Mouse (Mus musculus) thymus, adult 2 months (tissue): Measurements from ENCODE around the gene Glo1. TPM values are rescaled to one million over a fixed set of nuclear protein-coding genes. Genes with fewer than 3 reads are reported as not detected.

Experiments
- DNase-seq: peaks from one replicate; pipeline ENCODE4 v3.0.0; 2021
- H3K27ac ChIP-seq: fragments of 200-500 bp; 2 replicates; pipeline ENCODE4 v1.5.1; 2012; ENCODE audit warnings: low read length, control low read depth; ENCODE audit not compliant: control insufficient read depth, insufficient read depth
- H3K27me3 ChIP-seq: fragments of 200-500 bp; 2 replicates; pipeline ENCODE4 v1.6.1; 2012; ENCODE audit warnings: mild to moderate bottlenecking, low read length, moderate library complexity, mixed read lengths; ENCODE audit not compliant: control insufficient read depth, insufficient read depth
- H3K36me3 ChIP-seq: fragments of 200-500 bp; 2 replicates; pipeline ENCODE4 v1.6.1; 2012; ENCODE audit warnings: mild to moderate bottlenecking, low read length, moderate library complexity; ENCODE audit not compliant: control insufficient read depth, insufficient read depth
- H3K4me1 ChIP-seq: fragments of 200-500 bp; replicated peaks from 2 replicates; pipeline ENCODE4 v1.6.1; 2012; ENCODE audit warnings: low read length; ENCODE audit not compliant: control insufficient read depth, insufficient read depth
- H3K4me3 ChIP-seq: fragments of 200-500 bp; 2 replicates; pipeline ENCODE4 v1.5.1; 2012; ENCODE audit warnings: mild to moderate bottlenecking, low read length, control low read depth, moderate library complexity; ENCODE audit not compliant: control insufficient read depth, insufficient read depth
- CTCF ChIP-seq: fragments of 200-500 bp; IDR thresholded peaks from 2 replicates; pipeline ENCODE4 v1.5.1; 2012; ENCODE audit warnings: mild to moderate bottlenecking, control low read depth, low read length, moderate library complexity, borderline replicate concordance; ENCODE audit not compliant: control insufficient read depth, poor library complexity, insufficient read depth; ENCODE audit errors: extremely low read depth
- POLR2A ChIP-seq: fragments of 200-500 bp; IDR thresholded peaks from 2 replicates; pipeline ENCODE4 v1.6.1; 2012; ENCODE audit warnings: mild to moderate bottlenecking, low read length, control low read depth, moderate library complexity; ENCODE audit not compliant: control insufficient read depth, poor library complexity, insufficient read depth; ENCODE audit errors: extremely low read depth
- WGBS: fragments of 180-500 bp; shearing (Covaris S2); methylation state at CpG from one replicate; pipeline ENCODE4 v1.1.7; 2018; 5-methylcytosine and 5-hydroxymethylcytosine counted together
- polyA plus RNA-seq: library from polyadenylated mRNA; depleted of rRNA; stranded (reverse); fragments of >200 nt; gene quantifications from 2 replicates; pipeline ENCODE4 v1.2.3, GENCODE M21; 2012

Glo1 gene
- polyA plus RNA-seq, 1 experiment: 43.6 TPM

DNA sequence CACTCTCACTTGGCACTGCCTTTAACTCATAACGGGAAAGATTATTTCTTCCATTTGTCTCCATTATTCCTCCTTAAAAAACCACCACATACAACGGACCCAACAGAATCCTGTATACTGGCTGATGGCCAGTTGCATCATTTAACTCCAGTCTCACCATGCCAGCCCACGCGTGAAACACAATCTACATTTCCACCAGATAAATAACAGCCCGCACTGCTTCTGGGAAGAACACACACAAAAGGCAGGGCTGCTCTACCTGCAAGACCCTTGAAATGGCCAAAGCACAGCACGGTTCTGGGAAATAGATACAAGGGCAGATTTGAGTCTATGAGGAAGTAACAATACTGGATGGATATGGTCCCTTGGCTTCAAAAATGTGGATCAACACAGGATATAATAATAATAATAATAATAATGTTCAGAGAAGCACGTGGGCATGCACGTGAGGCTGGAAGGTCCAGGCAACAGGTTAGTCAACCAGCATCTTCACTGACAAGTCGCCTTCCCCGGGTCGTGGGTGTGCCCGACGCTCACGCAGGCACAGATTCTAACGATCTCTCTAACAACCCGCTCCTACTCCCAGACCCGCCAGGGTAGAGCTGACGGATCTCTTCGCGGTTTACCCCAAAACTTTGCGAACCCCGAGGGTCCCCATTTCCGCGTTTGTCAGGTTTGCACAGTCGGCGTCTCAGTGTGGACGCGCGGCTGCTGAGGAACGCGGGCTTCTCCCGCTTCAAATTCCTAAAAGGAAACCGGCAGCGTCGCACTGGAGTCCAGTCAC is 51.4 kb downstream of the Glo1 start:
- Histone ChIP-seq H3K36me3 (no peaks in the 10 kb centered on the region), H3K27ac (no peak overlapping the region), H3K4me1 (peaks cover 6% of the 10 kb centered on the region), H3K4me3 (peak overlapping the region; percentile 84), H3K27me3 (no peaks in the 10 kb centered on the region)
- 3% methylated on average over 35 of the region's 35 CpGs for WGBS
- DNase-seq: peak; percentile 63
- TF ChIP-seq POLR2A: no peak
- TF ChIP-seq CTCF: no peak

DNA sequence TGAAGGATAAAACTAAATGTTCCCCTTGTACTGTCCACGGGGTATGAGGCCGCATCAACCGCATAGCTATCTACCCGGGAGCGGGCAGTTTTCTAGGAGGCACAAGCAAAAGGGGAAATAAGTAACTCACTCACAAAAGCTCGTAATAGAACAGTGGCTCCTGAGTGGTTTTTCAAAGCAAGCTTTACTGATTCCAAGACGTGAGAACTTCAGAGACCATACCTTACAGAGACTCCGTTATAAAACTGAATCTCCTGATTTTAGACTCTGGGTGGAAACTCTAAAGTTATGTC is 51.9 kb downstream of the Glo1 start:
- Histone ChIP-seq H3K27ac (no peak overlapping the region), H3K27me3 (no peaks in the 10 kb centered on the region), H3K36me3 (no peaks in the 10 kb centered on the region), H3K4me1 (peaks cover 6% of the 10 kb centered on the region), H3K4me3 (no peak overlapping the region)
- WGBS: 27% methylated on average over 8 of the region's 8 CpGs
- DNase-seq: no peak
- TF ChIP-seq POLR2A: no peak
- no peak for TF ChIP-seq CTCF

DNA sequence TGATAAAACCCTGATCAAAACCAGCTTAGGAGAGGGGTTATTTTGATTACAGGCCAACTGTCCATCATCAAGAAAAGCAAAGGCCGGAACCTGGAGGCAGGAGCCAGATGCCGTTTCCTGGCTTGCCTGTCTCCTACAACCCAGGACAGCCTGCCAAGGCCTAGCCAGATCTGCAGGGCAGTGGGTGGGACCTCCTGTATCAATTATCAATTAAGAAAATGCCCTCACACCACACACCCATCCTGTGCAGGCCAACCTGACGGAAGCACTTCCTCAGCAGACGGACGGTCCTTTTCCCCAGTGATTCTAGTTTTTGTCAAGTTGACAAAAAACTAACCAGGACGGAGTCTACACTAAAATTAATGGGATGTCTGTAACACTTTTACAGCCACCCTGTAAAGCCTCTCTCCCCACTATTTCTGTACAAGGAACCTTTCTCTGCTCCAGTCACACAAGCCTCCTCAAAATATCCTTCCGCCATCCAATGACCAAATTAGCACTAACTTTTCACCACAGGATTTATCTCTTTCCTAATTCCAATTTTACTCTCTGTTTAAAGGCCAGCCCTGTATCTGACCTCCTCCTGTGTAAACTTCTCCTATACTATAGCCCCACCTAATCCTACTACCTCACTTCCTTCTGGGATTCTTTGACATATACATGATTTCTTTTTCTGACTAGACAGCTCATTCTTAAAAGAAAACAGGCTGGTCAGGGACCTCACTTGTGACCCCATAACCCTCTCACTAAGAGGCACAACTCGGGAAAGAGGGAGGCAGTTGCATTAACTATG is 52.5 kb downstream of the Glo1 start:
- TF ChIP-seq POLR2A: no peak
- no peak for TF ChIP-seq CTCF

DNA sequence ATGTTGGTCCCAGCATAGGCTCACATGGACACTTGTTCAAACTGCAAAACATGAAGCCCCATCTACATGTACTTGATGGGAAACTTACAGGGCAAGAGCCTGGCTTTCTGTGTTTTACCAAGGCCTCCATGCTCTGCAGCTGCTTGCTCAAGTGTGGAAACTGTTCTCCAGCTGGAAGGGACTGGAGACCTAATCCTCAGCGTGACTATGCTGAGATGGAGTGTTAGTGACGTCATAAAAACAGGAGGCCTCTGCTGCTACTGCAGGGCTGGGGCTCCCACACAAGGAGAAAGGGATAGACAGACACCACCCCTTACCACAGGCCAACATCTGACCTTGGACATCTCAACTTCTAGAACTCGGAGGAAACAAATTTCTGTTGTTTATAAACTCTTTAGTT is 55.7 kb downstream of the Glo1 start:
- Histone ChIP-seq H3K4me1 (peaks cover 2% of the 10 kb centered on the region), H3K36me3 (no peaks in the 10 kb centered on the region), H3K27me3 (no peaks in the 10 kb centered on the region), H3K27ac (no peak overlapping the region), H3K4me3 (no peak overlapping the region)
- no peak for DNase-seq
- WGBS: 91% methylated on average over 3 of the region's 3 CpGs
- TF ChIP-seq POLR2A (no peak), CTCF (no peak)

More for the DNA sequence above, 52.5 kb downstream of the Glo1 start:
- H3K4me1 ChIP-seq: peaks cover 6% of the 10 kb centered on the region
- H3K36me3 ChIP-seq: no peaks in the 10 kb centered on the region
- H3K27me3 ChIP-seq: no peaks in the 10 kb centered on the region
- no peak for DNase-seq
- WGBS: 83% methylated on average over 8 of the region's 8 CpGs
- no peak overlapping the region for H3K4me3 ChIP-seq
- no peak overlapping the region for H3K27ac ChIP-seq

DNA sequence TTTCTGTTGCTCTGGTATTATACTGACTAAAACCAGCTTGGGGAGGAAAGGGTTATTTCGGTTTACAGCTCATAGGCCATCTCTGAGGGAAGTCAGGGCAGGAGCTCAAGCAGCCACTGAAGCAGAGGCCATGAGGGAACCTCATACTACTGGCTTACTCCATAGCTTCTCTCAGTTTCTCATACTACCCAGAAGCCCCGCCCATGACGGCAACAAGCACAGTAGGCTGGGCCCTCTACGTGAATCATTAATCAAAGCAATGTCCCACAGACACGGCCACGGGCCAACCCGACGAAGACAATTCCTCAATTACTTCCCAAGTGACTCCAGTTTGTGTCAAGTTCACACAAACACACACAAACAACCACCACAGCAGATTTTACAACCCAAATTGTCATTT is 56.5 kb downstream of the Glo1 start:
- no peak overlapping the region for H3K4me3 ChIP-seq
- no peaks in the 10 kb centered on the region for H3K36me3 ChIP-seq
- TF ChIP-seq POLR2A (no peak), CTCF (no peak)
- peaks cover 2% of the 10 kb centered on the region for H3K4me1 ChIP-seq
- 84% methylated on average over 8 of the region's 8 CpGs for WGBS
- H3K27ac ChIP-seq: no peak overlapping the region
- DNase-seq: no peak
- H3K27me3 ChIP-seq: no peaks in the 10 kb centered on the region

DNA sequence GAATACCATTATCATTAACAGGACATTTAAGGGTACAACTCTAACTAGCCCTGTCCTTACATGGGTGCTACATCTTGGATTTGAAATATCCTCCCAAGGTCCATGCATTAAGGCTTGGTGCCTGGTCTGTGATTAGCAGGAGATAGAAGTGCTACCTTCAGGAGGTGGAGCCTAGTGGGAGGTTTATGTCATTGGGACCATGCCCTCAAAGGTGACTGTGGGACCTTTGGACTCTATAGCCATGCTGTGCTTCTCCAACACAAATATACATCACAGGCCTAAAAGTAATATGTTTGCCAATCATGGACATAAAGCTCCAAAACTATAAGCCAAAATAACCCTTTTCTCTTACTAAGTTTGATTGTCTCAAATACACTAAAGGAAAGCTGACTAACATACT is 58.2 kb downstream of the Glo1 start:
- Histone ChIP-seq H3K27me3 (no peaks in the 10 kb centered on the region), H3K4me1 (no peaks in the 10 kb centered on the region), H3K36me3 (no peaks in the 10 kb centered on the region), H3K4me3 (no peak overlapping the region), H3K27ac (no peak overlapping the region)
- DNase-seq: no peak
- TF ChIP-seq CTCF (no peak), POLR2A (no peak)
